Mouse (Mus musculus): ENCODE data around the gene Klk13. TPM values are rescaled to one million over a fixed set of nuclear protein-coding genes. Genes with fewer than 3 reads are reported as not detected.
A peak's percentile ranks its signal among the peaks of the same experiment; 100 is the strongest.
"Not testable (repeated sequence)": the region's sequence is repeated elsewhere in the genome, so short reads cannot be mapped to it uniquely, and the experiment has no call there.

The Klk13 gene
- polyA plus RNA-seq, 1 experiment from 2014 or later = not detected

- DNase-seq (ENCODE audit: low spot score) (peak; percentile 35), ATAC-seq (ENCODE audit: insufficient read depth, low FRiP score, low TSS enrichment) (no peak)
- Histone ChIP-seq H3K9me3 (ENCODE audit: control insufficient read depth, low read length) (no peaks in the 10 kb centered on the region), H3K4me1 (ENCODE audit: control insufficient read depth, insufficient read depth, low read length) (no peaks in the 10 kb centered on the region), H3K27me3 (ENCODE audit: control insufficient read depth, insufficient read depth, low read length) (no peaks in the 10 kb centered on the region), H3K4me2 (ENCODE audit: low read depth) (no peak overlapping the region), H3K27ac (ENCODE audit: low read depth, low read length) (no peak overlapping the region), H3K36me3 (ENCODE audit: control insufficient read depth, insufficient read depth, low read length) (peaks cover 20% of the 10 kb centered on the region), H3K4me3 (ENCODE audit: low read depth, low read length) (no peak overlapping the region), H3K9ac (ENCODE audit: low read length) (no peak overlapping the region)
Observed at GRCm38 (mm10) chr7:43678517-43678916, 33.9 kb upstream of the Klk13 start.

GRCm38 (mm10) chr7:43680960-43681359, 31.4 kb upstream of the Klk13 start:
- no peaks in the 10 kb centered on the region for H3K9me3 ChIP-seq (ENCODE audit: control insufficient read depth, low read length)
- no peak overlapping the region for H3K9ac ChIP-seq (ENCODE audit: low read length)
- DNase-seq (ENCODE audit: low spot score) (peak; percentile 70), ATAC-seq (ENCODE audit: insufficient read depth, low FRiP score, low TSS enrichment) (no peak; the same call in 1 of the 2 replicates)
- H3K27ac ChIP-seq (ENCODE audit: low read depth, low read length) = no peak overlapping the region
- whole genome bisulfite sequencing = 23% methylated on average over 5 of the region's 5 CpGs
- H3K4me2 ChIP-seq (ENCODE audit: low read depth) = no peak overlapping the region
- H3K4me3 ChIP-seq (ENCODE audit: low read depth, low read length) = no peak overlapping the region
- H3K27me3 ChIP-seq (ENCODE audit: control insufficient read depth, insufficient read depth, low read length) = no peaks in the 10 kb centered on the region
- no peaks in the 10 kb centered on the region for H3K4me1 ChIP-seq (ENCODE audit: control insufficient read depth, insufficient read depth, low read length)
- peaks cover 16% of the 10 kb centered on the region for H3K36me3 ChIP-seq (ENCODE audit: control insufficient read depth, insufficient read depth, low read length)

- H3K4me1 ChIP-seq (ENCODE audit: control insufficient read depth, insufficient read depth, low read length); ATAC-seq (ENCODE audit: insufficient read depth, low FRiP score, low TSS enrichment); H3K9ac ChIP-seq (ENCODE audit: low read length); DNase-seq (ENCODE audit: low spot score); H3K27ac ChIP-seq (ENCODE audit: low read depth, low read length); H3K27me3 ChIP-seq (ENCODE audit: control insufficient read depth, insufficient read depth, low read length); H3K9me3 ChIP-seq (ENCODE audit: control insufficient read depth, low read length); H3K4me3 ChIP-seq (ENCODE audit: low read depth, low read length); H3K36me3 ChIP-seq (ENCODE audit: control insufficient read depth, insufficient read depth, low read length); H3K4me2 ChIP-seq (ENCODE audit: low read depth): not testable (repeated sequence)
- WGBS = 6% methylated on average over 1 of the region's 1 CpGs
Observed at GRCm38 (mm10) chr7:43682511-43682910, 29.9 kb upstream of the Klk13 start.

GRCm38 (mm10) chr7:43685088-43685487, 27.3 kb upstream of the Klk13 start:
- WGBS = 82% methylated on average over 7 of the region's 7 CpGs
- H3K27ac ChIP-seq (ENCODE audit: low read depth, low read length) = no peak overlapping the region
- H3K4me1 ChIP-seq (ENCODE audit: control insufficient read depth, insufficient read depth, low read length) = no peaks in the 10 kb centered on the region

GRCm38 (mm10) chr7:43690118-43690517, 22.2 kb upstream of the Klk13 start, which contains the start of gene Klk14:
Gene Klk14 (plus strand): TSS chr7:43690418.
- no peaks in the 10 kb centered on the region for H3K27me3 ChIP-seq (ENCODE audit: control insufficient read depth, insufficient read depth, low read length)
- no peak within 1 kb of the TSS for H3K9ac ChIP-seq (ENCODE audit: low read length)
- H3K4me1 ChIP-seq (ENCODE audit: control insufficient read depth, insufficient read depth, low read length) = no peaks in the 10 kb centered on the region
- DNase-seq (ENCODE audit: low spot score) (no peak), ATAC-seq (ENCODE audit: insufficient read depth, low FRiP score, low TSS enrichment) (no peak)
- no peaks in the 10 kb centered on the region for H3K36me3 ChIP-seq (ENCODE audit: control insufficient read depth, insufficient read depth, low read length)
- H3K4me3 ChIP-seq (ENCODE audit: low read depth, low read length) = no peak within 1 kb of the TSS
- no peak within 1 kb of the TSS for H3K4me2 ChIP-seq (ENCODE audit: low read depth)
- no peaks in the 10 kb centered on the region for H3K9me3 ChIP-seq (ENCODE audit: control insufficient read depth, low read length)
- H3K27ac ChIP-seq (ENCODE audit: low read depth, low read length) = no peak within 1 kb of the TSS

More at GRCm38 (mm10) chr7:43685088-43685487, 27.3 kb upstream of the Klk13 start:
- no peak overlapping the region for H3K9ac ChIP-seq (ENCODE audit: low read length)
- ATAC-seq (ENCODE audit: insufficient read depth, low FRiP score, low TSS enrichment) (no peak), DNase-seq (ENCODE audit: low spot score) (no peak)
- H3K36me3 ChIP-seq (ENCODE audit: control insufficient read depth, insufficient read depth, low read length) = no peaks in the 10 kb centered on the region
- H3K4me2 ChIP-seq (ENCODE audit: low read depth) = no peak overlapping the region
- no peaks in the 10 kb centered on the region for H3K27me3 ChIP-seq (ENCODE audit: control insufficient read depth, insufficient read depth, low read length)
- no peak overlapping the region for H3K4me3 ChIP-seq (ENCODE audit: low read depth, low read length)
- no peaks in the 10 kb centered on the region for H3K9me3 ChIP-seq (ENCODE audit: control insufficient read depth, low read length)

GRCm38 (mm10) chr7:43710031-43710430, 2.3 kb upstream of the Klk13 start:
- 96% methylated on average over 3 of the region's 3 CpGs for WGBS
- Histone ChIP-seq H3K4me1 (ENCODE audit: control insufficient read depth, insufficient read depth, low read length) (no peaks in the 10 kb centered on the region), H3K27ac (ENCODE audit: low read depth, low read length) (no peak overlapping the region), H3K36me3 (ENCODE audit: control insufficient read depth, insufficient read depth, low read length) (no peaks in the 10 kb centered on the region), H3K9ac (ENCODE audit: low read length) (no peak overlapping the region), H3K4me3 (ENCODE audit: low read depth, low read length) (no peak overlapping the region), H3K9me3 (ENCODE audit: control insufficient read depth, low read length) (no peaks in the 10 kb centered on the region), H3K4me2 (ENCODE audit: low read depth) (no peak overlapping the region), H3K27me3 (ENCODE audit: control insufficient read depth, insufficient read depth, low read length) (0 out of 2 replicates have a peak, but pooled peaks cover 2% of the 10 kb centered on the region)
- ATAC-seq (ENCODE audit: insufficient read depth, low FRiP score, low TSS enrichment) (no peak), DNase-seq (ENCODE audit: low spot score) (no peak)

- Histone ChIP-seq H3K4me1 (ENCODE audit: control insufficient read depth, insufficient read depth, low read length) (no peaks in the 10 kb centered on the region), H3K4me3 (ENCODE audit: low read depth, low read length) (no peak overlapping the region), H3K27ac (ENCODE audit: low read depth, low read length) (no peak overlapping the region), H3K36me3 (ENCODE audit: control insufficient read depth, insufficient read depth, low read length) (no peaks in the 10 kb centered on the region), H3K9ac (ENCODE audit: low read length) (no peak overlapping the region), H3K4me2 (ENCODE audit: low read depth) (no peak overlapping the region), H3K9me3 (ENCODE audit: control insufficient read depth, low read length) (no peaks in the 10 kb centered on the region), H3K27me3 (ENCODE audit: control insufficient read depth, insufficient read depth, low read length) (0 out of 2 replicates have a peak, but pooled peaks cover 2% of the 10 kb centered on the region)
- DNase-seq (ENCODE audit: low spot score) = no peak
- no peak for ATAC-seq (ENCODE audit: insufficient read depth, low FRiP score, low TSS enrichment)
- WGBS = 7% methylated on average over 9 of the region's 9 CpGs
Observed at GRCm38 (mm10) chr7:43712917-43713316, 550 bp downstream of the Klk13 start.

GRCm38 (mm10) chr7:43713741-43714351, 1.5 kb downstream of the Klk13 start:
- H3K36me3 ChIP-seq (ENCODE audit: control insufficient read depth, insufficient read depth, low read length) = no peaks in the 10 kb centered on the region
- H3K27ac ChIP-seq (ENCODE audit: low read depth, low read length) = no peak overlapping the region
- H3K27me3 ChIP-seq (ENCODE audit: control insufficient read depth, insufficient read depth, low read length) = 0 out of 2 replicates have a peak, but pooled peaks cover 2% of the 10 kb centered on the region
- DNase-seq (ENCODE audit: low spot score) (no peak), ATAC-seq (ENCODE audit: insufficient read depth, low FRiP score, low TSS enrichment) (no peak)
- no peaks in the 10 kb centered on the region for H3K9me3 ChIP-seq (ENCODE audit: control insufficient read depth, low read length)
- WGBS = 12% methylated on average over 18 of the region's 19 CpGs
- no peak overlapping the region for H3K9ac ChIP-seq (ENCODE audit: low read length)
- H3K4me3 ChIP-seq (ENCODE audit: low read depth, low read length) = no peak overlapping the region; the same call in 1 of the 2 replicates
- no peaks in the 10 kb centered on the region for H3K4me1 ChIP-seq (ENCODE audit: control insufficient read depth, insufficient read depth, low read length)
- no peak overlapping the region for H3K4me2 ChIP-seq (ENCODE audit: low read depth)

- H3K4me2 ChIP-seq (ENCODE audit: low read depth) = no peak overlapping the region
- no peak for ATAC-seq (ENCODE audit: insufficient read depth, low FRiP score, low TSS enrichment)
- no peak for DNase-seq (ENCODE audit: low spot score)
- H3K4me3 ChIP-seq (ENCODE audit: low read depth, low read length) = no peak overlapping the region
- 81% methylated on average over 1 of the region's 1 CpGs for WGBS
- no peaks in the 10 kb centered on the region for H3K4me1 ChIP-seq (ENCODE audit: control insufficient read depth, insufficient read depth, low read length)
- H3K27me3 ChIP-seq (ENCODE audit: control insufficient read depth, insufficient read depth, low read length) = no peaks in the 10 kb centered on the region
- H3K9me3 ChIP-seq (ENCODE audit: control insufficient read depth, low read length) = no peaks in the 10 kb centered on the region
- H3K27ac ChIP-seq (ENCODE audit: low read depth, low read length) = no peak overlapping the region
- H3K9ac ChIP-seq (ENCODE audit: low read length) = no peak overlapping the region
- no peaks in the 10 kb centered on the region for H3K36me3 ChIP-seq (ENCODE audit: control insufficient read depth, insufficient read depth, low read length)
Observed at GRCm38 (mm10) chr7:43747788-43748187, 35.4 kb downstream of the Klk13 start.
